Mouse (Mus musculus): Measurements from ENCODE around the gene Dync1h1.

- no peak for TF ChIP-seq FLI1 (IDR thresholded peaks at IDR 0.05; ENCODE audit: low read length)
- no peak for TF ChIP-seq GATA1 (IDR thresholded peaks at IDR 0.05; ENCODE audit: borderline replicate concordance, low read length)
Observed at GRCm38 (mm10) chr12:110563383-110563782, 37.9 kb upstream of the Dync1h1 start.

Measured in megakaryocyte, embryonic 14.5 days (primary cell).